Mouse (Mus musculus) small intestine, adult 2 months (tissue): ENCODE measurements around the gene Cblb.

Experiments used
- CTCF ChIP-seq: fragments of 200-500 bp; IDR thresholded peaks from 2 replicates; pipeline ENCODE4 v1.5.1; 2012; ENCODE audit warnings: low read depth, mild to moderate bottlenecking, control low read depth, inconsistent platforms, low read length, moderate library complexity, mixed read lengths; ENCODE audit not compliant: insufficient replicate concordance, insufficient read length; ENCODE audit errors: extremely low read depth
- POLR2A ChIP-seq: fragments of 200-500 bp; IDR thresholded peaks from 2 replicates; pipeline ENCODE4 v1.6.1; 2012; ENCODE audit warnings: low read depth, mild to moderate bottlenecking, control low read depth, inconsistent platforms, low read length, moderate library complexity

- TF ChIP-seq CTCF (no peak), POLR2A (no peak)
Measured at GRCm38 (mm10) chr16:52250196-52250595, 219.2 kb downstream of the Cblb start.
